Mouse (Mus musculus): ENCODE data around the gene Scgb1a1.

GRCm38 (mm10) chr19:9107379-9107755, 19.6 kb upstream of the Scgb1a1 start:
- TF ChIP-seq CTCF (IDR thresholded peaks at IDR 0.05; ENCODE audit: low read depth) (no peak), EP300 (optimal IDR thresholded peaks at IDR 0.05) (no peak)
